Mouse (Mus musculus) liver, embryonic 14.5 days (tissue): ENCODE measurements at regions not wholly inside any gene's neighbourhood (a gene's known extent, or its start where the extent isn't known, plus 50 kb on each side); places are given as distances from the start of the nearest gene placed in this dataset.

Experiments
- ATAC-seq: fragments of 200-750 bp; cut with Nextera tagmentation; 2 replicates; pipeline ENCODE4 v1.8.0; 2017; ENCODE audit warnings: moderate number of reproducible peaks, mild to moderate bottlenecking, moderate library complexity; ENCODE audit not compliant: insufficient read depth
- DNase-seq, 3 experiments: peaks; one replicate each; pipeline ENCODE4 v3.0.0-alpha.2; 2012 to 2013; ENCODE audit warnings: low read depth in 3 of 3, low spot score in 3 of 3
- H3K27ac ChIP-seq: fragments of 300-500 bp; sonication (generic); 2 replicates; pipeline ENCODE4 v1.5.1; 2014; ENCODE audit warnings: moderate library complexity, mild to moderate bottlenecking, control low read depth, inconsistent platforms
- H3K27me3 ChIP-seq: fragments of 300-500 bp; sonication (generic); 2 replicates; pipeline ENCODE4 v1.6.1; 2014; ENCODE audit warnings: mild to moderate bottlenecking, low read length, moderate library complexity; ENCODE audit not compliant: control insufficient read depth, insufficient read depth
- H3K36me3 ChIP-seq: fragments of 300-500 bp; sonication (generic); replicated peaks from 2 replicates; pipeline ENCODE4 v1.6.1; 2014; ENCODE audit warnings: low read depth; ENCODE audit not compliant: control insufficient read depth, insufficient read depth
- H3K4me1 ChIP-seq, 2 experiments: fragments of 200-500 bp in 1 of 2; fragments of 300-500 bp in 1 of 2; sonication (generic) in 1 of 2; replicated peaks; 2 replicates each; pipeline ENCODE4 v1.6.1; 2012 to 2014; ENCODE audit warnings: antibody characterized with exemption in 1 of 2, inconsistent platforms in 1 of 2, low read length in 1 of 2; ENCODE audit not compliant: control insufficient read depth in 2 of 2, insufficient read depth in 2 of 2
- H3K4me2 ChIP-seq: fragments of 300-500 bp; sonication (generic); 2 replicates; pipeline ENCODE4 v1.6.1; 2014; ENCODE audit warnings: low read depth, mild to moderate bottlenecking, control low read depth, moderate library complexity
- H3K4me3 ChIP-seq, 2 experiments: fragments of 200-500 bp in 1 of 2; fragments of 300-500 bp in 1 of 2; sonication (generic) in 1 of 2; 2 replicates each; pipeline ENCODE4 v1.5.1; 2012 to 2014; ENCODE audit warnings: low read depth in 2 of 2, low read length in 2 of 2, mild to moderate bottlenecking in 2 of 2, control low read depth in 1 of 2, inconsistent platforms in 1 of 2, moderate library complexity in 1 of 2; ENCODE audit not compliant: insufficient read depth in 1 of 2
- H3K9ac ChIP-seq: fragments of 300-500 bp; sonication (generic); replicated peaks from 2 replicates; pipeline ENCODE4 v1.6.1; 2014; ENCODE audit warnings: mild to moderate bottlenecking, control low read depth, moderate library complexity
- H3K9me3 ChIP-seq: fragments of 300-500 bp; sonication (generic); 2 replicates; pipeline ENCODE4 v1.6.1; 2016; ENCODE audit warnings: low read length, mixed read lengths; ENCODE audit not compliant: control insufficient read depth
- CTCF ChIP-seq: IDR thresholded peaks from 2 replicates; pipeline ENCODE4 v1.5.1; 2016; ENCODE audit warnings: antibody characterized with exemption, low read depth, control low read depth
- EP300 ChIP-seq: IDR thresholded peaks from 2 replicates; pipeline ENCODE4 v1.6.1; 2016; ENCODE audit warnings: antibody characterized with exemption, low read depth
- WGBS: fragments of 180-500 bp; shearing (Covaris S2); extraction: QIAGEN DNeasy Blood & Tissue Kit; methylation state at CpG from one replicate; pipeline ENCODE4 v1.1.7; 2014; ENCODE audit not compliant: insufficient replicate concordance; 5-methylcytosine and 5-hydroxymethylcytosine counted together

GRCm38 (mm10) chr12:107669046-107669445 lies 180.6 kb downstream of the 3110018I06Rik start:
- 65% methylated on average over 5 of the region's 5 CpGs for WGBS
- H3K36me3 ChIP-seq, result no peaks in the 10 kb centered on the region
- no peak for ATAC-seq

GRCm38 (mm10) chr12:107669450-107669849 lies 181.0 kb downstream of the 3110018I06Rik start:
- H3K9me3 ChIP-seq, result no peaks in the 10 kb centered on the region
- no peak overlapping the region for H3K4me2 ChIP-seq
- H3K9ac ChIP-seq, result no peak overlapping the region
- H3K4me1 ChIP-seq, result no peaks in the 10 kb centered on the region
- no peaks in the 10 kb centered on the region for H3K27me3 ChIP-seq
- DNase-seq, result no peak
- ATAC-seq, result no peak
- H3K4me3 ChIP-seq, result no peak overlapping the region
- H3K27ac ChIP-seq, result no peak overlapping the region
- H3K36me3 ChIP-seq, result no peaks in the 10 kb centered on the region
- no peak for TF ChIP-seq CTCF
- TF ChIP-seq EP300, result no peak
- WGBS, result 68% methylated on average over 6 of the region's 6 CpGs

More at GRCm38 (mm10) chr12:107669046-107669445, 180.6 kb downstream of the 3110018I06Rik start:
- Histone ChIP-seq H3K9me3 (no peaks in the 10 kb centered on the region), H3K4me2 (no peak overlapping the region), H3K4me1 (no peaks in the 10 kb centered on the region), H3K9ac (no peak overlapping the region), H3K27me3 (no peaks in the 10 kb centered on the region), H3K4me3 (no peak overlapping the region), H3K27ac (no peak overlapping the region)
- no peak for DNase-seq
- TF ChIP-seq CTCF (no peak), EP300 (no peak)

- ATAC-seq (no peak), DNase-seq (no peak)
- H3K4me3 ChIP-seq, result no peak overlapping the region
- H3K4me2 ChIP-seq, result no peak overlapping the region
- no peaks in the 10 kb centered on the region for H3K27me3 ChIP-seq
- no peak overlapping the region for H3K9ac ChIP-seq
- no peak overlapping the region for H3K27ac ChIP-seq
- WGBS, result 66% methylated on average over 10 of the region's 10 CpGs
- no peak for TF ChIP-seq EP300
- no peak for TF ChIP-seq CTCF
- no peaks in the 10 kb centered on the region for H3K9me3 ChIP-seq
- H3K4me1 ChIP-seq, result no peaks in the 10 kb centered on the region
- no peaks in the 10 kb centered on the region for H3K36me3 ChIP-seq
These were observed 181.5 kb downstream of the 3110018I06Rik start for GRCm38 (mm10) chr12:107669910-107670309.

GRCm38 (mm10) chr12:107677076-107677475 lies 188.6 kb downstream of the 3110018I06Rik start:
- no peak for TF ChIP-seq CTCF
- TF ChIP-seq EP300, result no peak
- no peaks in the 10 kb centered on the region for H3K4me1 ChIP-seq
- H3K4me2 ChIP-seq, result no peak overlapping the region
- ATAC-seq (no peak), DNase-seq (no peak)
- H3K36me3 ChIP-seq, result no peaks in the 10 kb centered on the region
- 49% methylated on average over 7 of the region's 7 CpGs for WGBS
- H3K27me3 ChIP-seq, result no peaks in the 10 kb centered on the region
- no peak overlapping the region for H3K4me3 ChIP-seq
- no peak overlapping the region for H3K9ac ChIP-seq
- no peak overlapping the region for H3K27ac ChIP-seq
- no peaks in the 10 kb centered on the region for H3K9me3 ChIP-seq

GRCm38 (mm10) chr12:107687447-107687846 lies 199.0 kb downstream of the 3110018I06Rik start:
- Histone ChIP-seq H3K4me2 (no peak overlapping the region), H3K27ac (no peak overlapping the region), H3K4me3 (no peak overlapping the region), H3K9me3 (no peaks in the 10 kb centered on the region), H3K9ac (no peak overlapping the region), H3K36me3 (no peaks in the 10 kb centered on the region), H3K4me1 (no peaks in the 10 kb centered on the region), H3K27me3 (no peaks in the 10 kb centered on the region)
- DNase-seq, result no peak
- WGBS, result 73% methylated on average over 2 of the region's 2 CpGs
- TF ChIP-seq CTCF (no peak), EP300 (no peak)
- no peak for ATAC-seq

GRCm38 (mm10) chr12:107689418-107689817 lies 201.0 kb downstream of the 3110018I06Rik start:
- Histone ChIP-seq H3K4me3 (no peak overlapping the region), H3K27me3 (no peaks in the 10 kb centered on the region), H3K27ac (no peak overlapping the region), H3K36me3 (no peaks in the 10 kb centered on the region), H3K9me3 (no peaks in the 10 kb centered on the region), H3K4me2 (no peak overlapping the region), H3K9ac (no peak overlapping the region), H3K4me1 (no peaks in the 10 kb centered on the region)
- DNase-seq (no peak), ATAC-seq (no peak)
- no peak for TF ChIP-seq CTCF
- no peak for TF ChIP-seq EP300
- 56% methylated on average over 7 of the region's 7 CpGs for WGBS
